Comparison of ENCODE assay signal across 8 mouse cellular contexts in genomic region chr2:26516275-26516674, GRCm38 (mm10). TPM values are rescaled to one million over a fixed set of nuclear protein-coding genes. Genes with fewer than 3 reads are reported as not detected.
DNase-seq lines count a peak whose midpoint lies in the region; ATAC-seq lines count a peak whose summit lies in the region.

TSS of gene Notch1 (minus strand) at chr2:26516663.

- ATAC-seq in hindbrain, embryonic 15.5 days (ENCODE audit: low FRiP score, low read depth), result no peak
- no peak for ATAC-seq in neural tube, embryonic 11.5 days (ENCODE audit: insufficient read depth, low FRiP score, low TSS enrichment)

- no peaks in the 10 kb centered on the region for H3K27me3 ChIP-seq in hindbrain, embryonic 15.5 days
- H3K27me3 ChIP-seq in neural tube, embryonic 11.5 days (ENCODE audit: control insufficient read depth, insufficient read depth, low read length), result no peaks in the 10 kb centered on the region

- WGBS in hindbrain, embryonic 15.5 days, result 37% methylated on average over 12 of the region's 12 CpGs
- WGBS in neural tube, embryonic 11.5 days, result 50% methylated on average over 12 of the region's 12 CpGs

- DNase-seq in cerebellum, postnatal 10 days, result peak; percentile 69 to 72
- DNase-seq in cerebellum, adult 9-11 months, result no peak
- DNase-seq in adrenal gland, postnatal 14 days, result peak; percentile 61
- DNase-seq in gastrocnemius, postnatal 14 days, result peak; percentile 63
- no peak for DNase-seq in left cerebral cortex, postnatal 25 days (ENCODE audit: low spot score in 2 of 2)
- no peak for DNase-seq in neural tube, embryonic 11.5 days (ENCODE audit: low spot score)
- DNase-seq in right cerebral cortex, postnatal 14 days, result no peak

- H3K27ac ChIP-seq in hindbrain, embryonic 15.5 days (replicated peaks), result peak within 1 kb of the TSS; percentile 50; the same call in 1 of the 2 replicates
- H3K27ac ChIP-seq in neural tube, embryonic 11.5 days (ENCODE audit: low read depth, low read length), result 0 out of 2 replicates have a peak within 1 kb of the TSS, but pooled peaks have one; percentile 8

- H3K9me3 ChIP-seq in hindbrain, embryonic 15.5 days, result no peaks in the 10 kb centered on the region
- no peaks in the 10 kb centered on the region for H3K9me3 ChIP-seq in neural tube, embryonic 11.5 days (ENCODE audit: control insufficient read depth, low read length)

- no peak within 1 kb of the TSS for H3K9ac ChIP-seq in hindbrain, embryonic 15.5 days
- H3K9ac ChIP-seq in neural tube, embryonic 11.5 days (ENCODE audit: low read length), result no peak within 1 kb of the TSS

- no peak within 1 kb of the TSS for H3K4me3 ChIP-seq in hindbrain, embryonic 15.5 days
- no peak within 1 kb of the TSS for H3K4me3 ChIP-seq in neural tube, embryonic 11.5 days (ENCODE audit: low read depth, low read length)

- peaks cover 22% of the 10 kb centered on the region; the same call in 1 of the 2 replicates for H3K4me1 ChIP-seq in hindbrain, embryonic 15.5 days (replicated peaks)
- no peaks in the 10 kb centered on the region for H3K4me1 ChIP-seq in neural tube, embryonic 11.5 days (ENCODE audit: control insufficient read depth, insufficient read depth, low read length)

- peak within 1 kb of the TSS; percentile 2; the same call in 1 of the 2 replicates for H3K4me2 ChIP-seq in hindbrain, embryonic 15.5 days
- no peak within 1 kb of the TSS for H3K4me2 ChIP-seq in neural tube, embryonic 11.5 days (ENCODE audit: low read depth)

- intact Hi-C loops in gastrocnemius, postnatal 14 days (cut with DNase I; ENCODE audit: low total_unique reads), result no loop called here
- intact Hi-C loops in left cerebral cortex, postnatal 25 days (cut with DNase I), result no loop called here

- H3K36me3 ChIP-seq in hindbrain, embryonic 15.5 days, result no peaks in the 10 kb centered on the region
- H3K36me3 ChIP-seq in neural tube, embryonic 11.5 days (ENCODE audit: control insufficient read depth, insufficient read depth, low read length), result no peaks in the 10 kb centered on the region

RNA-seq across cellular contexts. Expression of gene Notch1, which starts in this region (rescaled TPM):
- 27.5 and 35.7 TPM in 2 replicates for total RNA-seq in adrenal gland, postnatal 14 days (2021)
- 10 to 100 TPM; 17.1 to 18.9 TPM for total RNA-seq in gastrocnemius, postnatal 14 days (2021)
- 16.3 and 18.2 TPM in 2 replicates for polyA plus RNA-seq in hindbrain, embryonic 15.5 days (2015; fragmentation: Nextera tagmentation; extraction: Ambion mirVana)
- total RNA-seq in left cerebral cortex, postnatal 25 days (2021), result 10 to 100 TPM; 17.4 to 28.9 TPM
- polyA plus RNA-seq in neural tube, embryonic 11.5 days (2014; fragmentation: Nextera tagmentation; extraction: Ambion mirVana), result 56.9 and 60.4 TPM in 2 replicates

Comparison
In these comparisons a context has a peak if more than half of its experiments do, and no peak if none do; other contexts are left out.
1. DNase-seq: peak in cerebellum, postnatal 10 days (2 of 2), adrenal gland, postnatal 14 days (single experiment) and gastrocnemius, postnatal 14 days (single experiment); none in cerebellum, adult 9-11 months (single experiment), left cerebral cortex, postnatal 25 days (0 of 2), neural tube, embryonic 11.5 days (single experiment) and right cerebral cortex, postnatal 14 days (single experiment).